Mouse (Mus musculus): Measurements from ENCODE around the gene Map7d2.

DNA sequence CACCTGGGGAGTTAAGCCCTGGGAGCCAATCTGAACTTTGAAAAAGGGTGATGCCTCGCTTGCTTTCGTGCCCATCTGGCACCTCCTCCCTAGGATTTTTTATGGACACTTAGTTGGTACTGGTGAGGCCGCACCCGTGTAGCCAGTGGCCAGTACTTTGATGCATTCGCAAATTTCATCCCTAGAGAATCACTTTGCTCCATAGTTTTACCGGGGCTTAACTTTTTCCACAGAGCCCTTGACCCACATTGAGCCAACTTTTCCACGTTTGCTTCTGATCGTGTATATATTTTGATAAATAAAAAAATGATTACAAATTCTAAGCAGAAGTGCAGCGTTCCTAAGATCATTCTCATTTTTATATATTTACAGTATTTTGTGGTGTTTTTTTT is 41.6 kb upstream of the Map7d2 start:
- TF ChIP-seq POLR2A (IDR thresholded peaks at IDR 0.05; ENCODE audit: extremely low read depth, insufficient read depth, low read length): no peak
- TF ChIP-seq CTCF (IDR thresholded peaks at IDR 0.05; ENCODE audit: extremely low read depth, insufficient read depth, low read length): no peak

Measured in cortical plate, adult 2 months (tissue).